Mouse (Mus musculus): Measurements from ENCODE around the gene Gm10073. TPM values are rescaled to one million over a fixed set of nuclear protein-coding genes. Genes with fewer than 3 reads are reported as not detected.
"Not testable (repeated sequence)": the region's sequence is repeated elsewhere in the genome, so short reads cannot be mapped to it uniquely, and the experiment has no call there.

Gene Gm10073
- polyA plus RNA-seq, 1 experiment from 2014 or later = 8.1 TPM

- H3K27ac ChIP-seq (replicated peaks) = no peak overlapping the region
- 66% methylated on average over 3 of the region's 3 CpGs for WGBS
- H3K9me3 ChIP-seq = no peaks in the 10 kb centered on the region
- no peaks in the 10 kb centered on the region for H3K4me1 ChIP-seq
- no peak overlapping the region for H3K4me3 ChIP-seq
- DNase-seq (ENCODE audit: low spot score) = no peak
- H3K36me3 ChIP-seq (replicated peaks) = no peaks in the 10 kb centered on the region
- no peaks in the 10 kb centered on the region for H3K27me3 ChIP-seq (replicated peaks; ENCODE audit: low read depth, poor library complexity, severe bottlenecking)
Observed at GRCm38 (mm10) chr8:106588443-106589431, 15.5 kb upstream of the Gm10073 start.

GRCm38 (mm10) chr8:106586896-106587295 lies 13.6 kb upstream of the Gm10073 start:
- Histone ChIP-seq H3K36me3 (replicated peaks) (no peaks in the 10 kb centered on the region), H3K4me3 (no peak overlapping the region), H3K27me3 (replicated peaks; ENCODE audit: low read depth, poor library complexity, severe bottlenecking) (no peaks in the 10 kb centered on the region), H3K9me3 (no peaks in the 10 kb centered on the region), H3K27ac (replicated peaks) (no peak overlapping the region), H3K4me1 (no peaks in the 10 kb centered on the region)
- no peak for DNase-seq (ENCODE audit: low spot score)
- 86% methylated on average over 8 of the region's 8 CpGs for WGBS

GRCm38 (mm10) chr8:106585671-106586037 lies 12.4 kb upstream of the Gm10073 start:
- H3K9me3 ChIP-seq = no peaks in the 10 kb centered on the region
- H3K27ac ChIP-seq (replicated peaks) = no peak overlapping the region
- no peak overlapping the region for H3K4me3 ChIP-seq
- DNase-seq (ENCODE audit: low spot score) = no peak
- no peaks in the 10 kb centered on the region for H3K4me1 ChIP-seq
- 91% methylated on average over 3 of the region's 3 CpGs for WGBS
- H3K36me3 ChIP-seq (replicated peaks) = no peaks in the 10 kb centered on the region
- H3K27me3 ChIP-seq (replicated peaks; ENCODE audit: low read depth, poor library complexity, severe bottlenecking) = no peaks in the 10 kb centered on the region

GRCm38 (mm10) chr8:106584942-106585670 lies 11.8 kb upstream of the Gm10073 start:
- WGBS = 80% methylated on average over 11 of the region's 11 CpGs
- H3K9me3 ChIP-seq = no peaks in the 10 kb centered on the region
- no peak overlapping the region for H3K27ac ChIP-seq (replicated peaks)

GRCm38 (mm10) chr8:106581344-106582088 lies 8.3 kb upstream of the Gm10073 start:
- no peak overlapping the region for H3K4me3 ChIP-seq
- peaks cover 19% of the 10 kb centered on the region for H3K4me1 ChIP-seq
- no peaks in the 10 kb centered on the region for H3K36me3 ChIP-seq (replicated peaks)
- no peak overlapping the region for H3K27ac ChIP-seq (replicated peaks)
- no peak for DNase-seq (ENCODE audit: low spot score)
- no peaks in the 10 kb centered on the region for H3K27me3 ChIP-seq (replicated peaks; ENCODE audit: low read depth, poor library complexity, severe bottlenecking)
- 74% methylated on average over 6 of the region's 6 CpGs for WGBS
- no peaks in the 10 kb centered on the region for H3K9me3 ChIP-seq

More at GRCm38 (mm10) chr8:106584942-106585670, 11.8 kb upstream of the Gm10073 start:
- DNase-seq (ENCODE audit: low spot score) = no peak
- Histone ChIP-seq H3K36me3 (replicated peaks) (no peaks in the 10 kb centered on the region), H3K4me3 (no peak overlapping the region), H3K4me1 (no peaks in the 10 kb centered on the region), H3K27me3 (replicated peaks; ENCODE audit: low read depth, poor library complexity, severe bottlenecking) (no peaks in the 10 kb centered on the region)

- DNase-seq (ENCODE audit: low spot score) = no peak
- 67% methylated on average over 2 of the region's 2 CpGs for WGBS
- H3K36me3 ChIP-seq (replicated peaks) = no peaks in the 10 kb centered on the region
- H3K27me3 ChIP-seq (replicated peaks; ENCODE audit: low read depth, poor library complexity, severe bottlenecking) = no peaks in the 10 kb centered on the region
- no peaks in the 10 kb centered on the region for H3K9me3 ChIP-seq
- H3K27ac ChIP-seq (replicated peaks) = no peak overlapping the region
- H3K4me3 ChIP-seq = no peak overlapping the region
- peaks cover 19% of the 10 kb centered on the region for H3K4me1 ChIP-seq
Observed at GRCm38 (mm10) chr8:106579510-106579909, 6.2 kb upstream of the Gm10073 start.

- 44% methylated on average over 6 of the region's 6 CpGs for WGBS
- H3K27ac ChIP-seq (replicated peaks) = no peak overlapping the region
- no peaks in the 10 kb centered on the region for H3K9me3 ChIP-seq
- DNase-seq (ENCODE audit: low spot score) = no peak
- H3K36me3 ChIP-seq (replicated peaks) = no peaks in the 10 kb centered on the region
- no peak overlapping the region for H3K4me3 ChIP-seq
- no peaks in the 10 kb centered on the region for H3K27me3 ChIP-seq (replicated peaks; ENCODE audit: low read depth, poor library complexity, severe bottlenecking)
- H3K4me1 ChIP-seq = peaks cover 19% of the 10 kb centered on the region
Observed at GRCm38 (mm10) chr8:106576849-106577555, 3.7 kb upstream of the Gm10073 start.

GRCm38 (mm10) chr8:106574283-106574682 lies 1.0 kb upstream of the Gm10073 start:
- DNase-seq (ENCODE audit: low spot score) = no peak
- Histone ChIP-seq H3K9me3 (no peaks in the 10 kb centered on the region), H3K36me3 (replicated peaks) (no peaks in the 10 kb centered on the region), H3K4me3 (no peak overlapping the region), H3K27me3 (replicated peaks; ENCODE audit: low read depth, poor library complexity, severe bottlenecking) (no peaks in the 10 kb centered on the region; the same call in 1 of the 2 replicates), H3K27ac (replicated peaks) (no peak overlapping the region), H3K4me1 (peaks cover 19% of the 10 kb centered on the region)
- WGBS = 82% methylated on average over 4 of the region's 4 CpGs

- DNase-seq (ENCODE audit: low spot score); H3K27me3 ChIP-seq (replicated peaks; ENCODE audit: low read depth, poor library complexity, severe bottlenecking); H3K36me3 ChIP-seq (replicated peaks); H3K27ac ChIP-seq (replicated peaks); H3K9me3 ChIP-seq; H3K4me3 ChIP-seq: not testable (repeated sequence)
- 83% methylated on average over 1 of the region's 1 CpGs for WGBS
- peaks cover 12% of the 10 kb centered on the region for H3K4me1 ChIP-seq
Observed at GRCm38 (mm10) chr8:106572175-106572574, 1.1 kb downstream of the Gm10073 start.

GRCm38 (mm10) chr8:106571551-106572172 lies 1.6 kb downstream of the Gm10073 start:
- Histone ChIP-seq H3K27ac (replicated peaks) (no peak overlapping the region), H3K9me3 (no peaks in the 10 kb centered on the region), H3K4me3 (no peak overlapping the region), H3K36me3 (replicated peaks) (no peaks in the 10 kb centered on the region), H3K27me3 (replicated peaks; ENCODE audit: low read depth, poor library complexity, severe bottlenecking) (no peaks in the 10 kb centered on the region; the same call in 1 of the 2 replicates), H3K4me1 (peaks cover 8% of the 10 kb centered on the region; the same call in 1 of the 2 replicates)
- WGBS = 84% methylated on average over 5 of the region's 5 CpGs
- no peak for DNase-seq (ENCODE audit: low spot score)

GRCm38 (mm10) chr8:106570386-106570785 lies 2.9 kb downstream of the Gm10073 start:
- Histone ChIP-seq H3K4me1 (peaks cover 6% of the 10 kb centered on the region; the same call in 1 of the 2 replicates), H3K27ac (replicated peaks) (no peak overlapping the region), H3K36me3 (replicated peaks) (no peaks in the 10 kb centered on the region), H3K27me3 (replicated peaks; ENCODE audit: low read depth, poor library complexity, severe bottlenecking) (no peaks in the 10 kb centered on the region; the same call in 1 of the 2 replicates), H3K4me3 (no peak overlapping the region), H3K9me3 (no peaks in the 10 kb centered on the region)
- no peak for DNase-seq (ENCODE audit: low spot score)
- WGBS = 87% methylated on average over 4 of the region's 4 CpGs
